Mouse (Mus musculus): ENCODE data around the gene Zc3h13.

DNA sequence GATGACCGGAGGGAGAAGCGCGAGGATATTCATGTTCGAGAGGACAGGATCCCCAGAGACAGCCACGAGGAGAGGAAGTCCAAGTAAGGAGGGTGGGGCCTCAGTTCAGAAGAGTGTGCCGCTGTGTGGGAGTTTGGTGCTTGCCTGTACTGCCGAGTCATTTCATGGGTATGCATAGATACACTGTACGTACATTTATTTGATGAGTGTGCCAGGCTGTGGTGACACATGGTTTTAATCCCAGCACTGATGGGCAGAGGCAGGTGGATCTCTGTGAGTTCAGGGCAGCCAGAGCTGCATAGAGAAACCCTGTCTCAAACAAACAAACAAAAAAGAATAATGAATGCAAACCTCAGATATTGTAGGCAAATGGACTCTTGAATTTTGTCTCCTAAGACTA, 43.9 kb downstream of the Zc3h13 start:
- TF ChIP-seq POLR2A (IDR thresholded peaks at IDR 0.05; ENCODE audit: low read depth, low read length) (no peak), CTCF (IDR thresholded peaks at IDR 0.05; ENCODE audit: borderline replicate concordance, insufficient read depth, low read length) (no peak)
